Mouse (Mus musculus) lung, embryonic 16.5 days (tissue): Measurements from ENCODE around the gene Zfp574. TPM values are rescaled to one million over a fixed set of nuclear protein-coding genes. Genes with fewer than 3 reads are reported as not detected.
A peak's percentile ranks its signal among the peaks of the same experiment; 100 is the strongest.

Experiments
- ATAC-seq: fragments of 200-750 bp; cut with Nextera tagmentation; 2 replicates; pipeline ENCODE4 v1.8.0; 2017; ENCODE audit warnings: low read depth, mild to moderate bottlenecking, moderate library complexity
- H3K27ac ChIP-seq: fragments of 300-500 bp; sonication (generic); 2 replicates; pipeline ENCODE4 v1.5.1; 2014; ENCODE audit warnings: mild to moderate bottlenecking, control low read depth, low read length
- H3K27me3 ChIP-seq: fragments of 300-500 bp; sonication (generic); 2 replicates; pipeline ENCODE4 v1.6.1; 2014; ENCODE audit warnings: low read depth, low read length, mixed read lengths; ENCODE audit not compliant: control insufficient read depth, insufficient read depth
- H3K36me3 ChIP-seq: fragments of 300-500 bp; sonication (generic); 2 replicates; pipeline ENCODE4 v1.6.1; 2014; ENCODE audit warnings: low read length; ENCODE audit not compliant: control insufficient read depth, insufficient read depth
- H3K4me1 ChIP-seq: fragments of 300-500 bp; sonication (generic); replicated peaks from 2 replicates; pipeline ENCODE4 v1.6.1; 2014; ENCODE audit warnings: low read length, mixed read lengths; ENCODE audit not compliant: control insufficient read depth, insufficient read depth
- H3K4me2 ChIP-seq: fragments of 300-500 bp; sonication (generic); 2 replicates; pipeline ENCODE4 v1.6.1; 2014; ENCODE audit warnings: low read depth, low read length, control low read depth
- H3K4me3 ChIP-seq: fragments of 300-500 bp; sonication (generic); 2 replicates; pipeline ENCODE4 v1.5.1; 2014; ENCODE audit warnings: mild to moderate bottlenecking, low read length, control low read depth
- H3K9ac ChIP-seq: fragments of 300-500 bp; sonication (generic); 2 replicates; pipeline ENCODE4 v1.6.1; 2014; ENCODE audit warnings: low read length, control low read depth
- H3K9me3 ChIP-seq: fragments of 300-500 bp; sonication (generic); 2 replicates; pipeline ENCODE4 v1.6.1; 2016; ENCODE audit warnings: low read length; ENCODE audit not compliant: control insufficient read depth
- WGBS: fragments of 180-500 bp; shearing (Covaris S2); extraction: QIAGEN DNeasy Blood & Tissue Kit; methylation state at CpG from one replicate; pipeline ENCODE4 v1.1.7; 2014; 5-methylcytosine and 5-hydroxymethylcytosine counted together
- polyA plus RNA-seq: library from polyadenylated mRNA; unstranded; fragments of >200 nt; fragmentation: Nextera tagmentation; extraction: Ambion mirVana; gene quantifications from 2 replicates; pipeline ENCODE4 v1.2.1, GENCODE M21; 2015

Zfp574 gene
- polyA plus RNA-seq, 1 experiment from 2014 or later: 30.5 TPM

GRCm38 (mm10) chr7:25067338-25067737, 5.0 kb upstream of the Zfp574 start:
- Histone ChIP-seq H3K4me1 (peaks cover 11% of the 10 kb centered on the region), H3K9me3 (no peaks in the 10 kb centered on the region), H3K36me3 (peaks cover 16% of the 10 kb centered on the region), H3K9ac (no peak overlapping the region), H3K27ac (no peak overlapping the region), H3K27me3 (no peaks in the 10 kb centered on the region), H3K4me3 (no peak overlapping the region), H3K4me2 (no peak overlapping the region)
- no peak for ATAC-seq
- WGBS: 87% methylated on average over 7 of the region's 7 CpGs

- peaks cover 12% of the 10 kb centered on the region for H3K4me1 ChIP-seq
- no peaks in the 10 kb centered on the region for H3K27me3 ChIP-seq
- H3K4me2 ChIP-seq: no peak overlapping the region
- no peak overlapping the region for H3K9ac ChIP-seq
- H3K36me3 ChIP-seq: peaks cover 14% of the 10 kb centered on the region
- H3K4me3 ChIP-seq: no peak overlapping the region
- 85% methylated on average over 22 of the region's 22 CpGs for WGBS
- no peak overlapping the region for H3K27ac ChIP-seq
- ATAC-seq: no peak
- H3K9me3 ChIP-seq: no peaks in the 10 kb centered on the region
Measured at GRCm38 (mm10) chr7:25067909-25068656, 4.3 kb upstream of the Zfp574 start.

GRCm38 (mm10) chr7:25068724-25069123, 3.6 kb upstream of the Zfp574 start:
- no peak overlapping the region for H3K4me3 ChIP-seq
- H3K36me3 ChIP-seq: peaks cover 12% of the 10 kb centered on the region; the same call in 1 of the 2 replicates
- H3K27ac ChIP-seq: no peak overlapping the region
- H3K9ac ChIP-seq: no peak overlapping the region
- peaks cover 18% of the 10 kb centered on the region for H3K4me1 ChIP-seq
- H3K9me3 ChIP-seq: no peaks in the 10 kb centered on the region
- ATAC-seq: no peak
- H3K4me2 ChIP-seq: no peak overlapping the region
- H3K27me3 ChIP-seq: no peaks in the 10 kb centered on the region
- WGBS: 43% methylated on average over 2 of the region's 2 CpGs

GRCm38 (mm10) chr7:25072716-25073390, 486 bp downstream of the Zfp574 start:
- Histone ChIP-seq H3K27me3 (no peaks in the 10 kb centered on the region), H3K4me2 (peak overlapping the region; percentile 95), H3K27ac (peak overlapping the region; percentile 65), H3K36me3 (peaks cover under 1% of the 10 kb centered on the region; the same call in 1 of the 2 replicates), H3K4me1 (peaks cover 24% of the 10 kb centered on the region), H3K4me3 (peak overlapping the region; percentile 57), H3K9ac (peak overlapping the region; percentile 73), H3K9me3 (no peaks in the 10 kb centered on the region)
- ATAC-seq: peak; percentile 2; the same call in 1 of the 2 replicates
- WGBS: under 1% methylated on average over 15 of the region's 33 CpGs

- Histone ChIP-seq H3K4me2 (no peak overlapping the region), H3K36me3 (no peaks in the 10 kb centered on the region), H3K4me3 (no peak overlapping the region), H3K9me3 (no peaks in the 10 kb centered on the region), H3K9ac (no peak overlapping the region), H3K27ac (no peak overlapping the region), H3K4me1 (peaks cover 35% of the 10 kb centered on the region), H3K27me3 (no peaks in the 10 kb centered on the region)
- ATAC-seq: no peak
- WGBS: 74% methylated on average over 8 of the region's 8 CpGs
Measured at GRCm38 (mm10) chr7:25073924-25074323, 1.6 kb downstream of the Zfp574 start.

- H3K36me3 ChIP-seq: peaks cover 19% of the 10 kb centered on the region
- peak overlapping the region; percentile 75 for H3K4me2 ChIP-seq
- peak overlapping the region; percentile 96 for H3K27ac ChIP-seq
- H3K9me3 ChIP-seq: no peaks in the 10 kb centered on the region
- H3K4me3 ChIP-seq: peak overlapping the region; percentile 59
- peak overlapping the region; percentile 80 for H3K9ac ChIP-seq
- H3K4me1 ChIP-seq: peaks cover 28% of the 10 kb centered on the region
- no peak for ATAC-seq
- 14% methylated on average over 7 of the region's 7 CpGs for WGBS
- no peaks in the 10 kb centered on the region for H3K27me3 ChIP-seq
Measured at GRCm38 (mm10) chr7:25076296-25076662, 3.9 kb downstream of the Zfp574 start.

GRCm38 (mm10) chr7:25076663-25077413, 4.5 kb downstream of the Zfp574 start:
- Histone ChIP-seq H3K9me3 (no peaks in the 10 kb centered on the region), H3K4me1 (peaks cover 24% of the 10 kb centered on the region), H3K4me3 (peak overlapping the region; percentile 94), H3K4me2 (peak overlapping the region; percentile 90), H3K36me3 (peaks cover 25% of the 10 kb centered on the region), H3K27me3 (no peaks in the 10 kb centered on the region), H3K27ac (peak overlapping the region; percentile 96), H3K9ac (peak overlapping the region; percentile 99)
- WGBS: under 1% methylated on average over 56 of the region's 56 CpGs
- peak; percentile 98 for ATAC-seq

- WGBS: under 1% methylated on average over 33 of the region's 33 CpGs
- ATAC-seq: peak; percentile 39
- peak overlapping the region; percentile 90 for H3K4me2 ChIP-seq
- peak overlapping the region; percentile 95 for H3K27ac ChIP-seq
- no peaks in the 10 kb centered on the region for H3K9me3 ChIP-seq
- no peaks in the 10 kb centered on the region for H3K27me3 ChIP-seq
- H3K36me3 ChIP-seq: peaks cover 30% of the 10 kb centered on the region
- H3K9ac ChIP-seq: peak overlapping the region; percentile 99
- H3K4me3 ChIP-seq: peak overlapping the region; percentile 94
- H3K4me1 ChIP-seq: peaks cover 24% of the 10 kb centered on the region
Measured at GRCm38 (mm10) chr7:25077414-25077755, 5.0 kb downstream of the Zfp574 start.

- Histone ChIP-seq H3K27ac (no peak overlapping the region), H3K36me3 (peaks cover 48% of the 10 kb centered on the region), H3K9me3 (no peaks in the 10 kb centered on the region), H3K4me1 (peaks cover 18% of the 10 kb centered on the region), H3K27me3 (no peaks in the 10 kb centered on the region), H3K4me2 (no peak overlapping the region), H3K4me3 (no peak overlapping the region), H3K9ac (no peak overlapping the region)
- no peak for ATAC-seq
- WGBS: 77% methylated on average over 12 of the region's 12 CpGs
Measured at GRCm38 (mm10) chr7:25079496-25080026, 7.2 kb downstream of the Zfp574 start.
